Mouse (Mus musculus): ENCODE results near the gene Olfr523.

The Olfr523 gene

DNA sequence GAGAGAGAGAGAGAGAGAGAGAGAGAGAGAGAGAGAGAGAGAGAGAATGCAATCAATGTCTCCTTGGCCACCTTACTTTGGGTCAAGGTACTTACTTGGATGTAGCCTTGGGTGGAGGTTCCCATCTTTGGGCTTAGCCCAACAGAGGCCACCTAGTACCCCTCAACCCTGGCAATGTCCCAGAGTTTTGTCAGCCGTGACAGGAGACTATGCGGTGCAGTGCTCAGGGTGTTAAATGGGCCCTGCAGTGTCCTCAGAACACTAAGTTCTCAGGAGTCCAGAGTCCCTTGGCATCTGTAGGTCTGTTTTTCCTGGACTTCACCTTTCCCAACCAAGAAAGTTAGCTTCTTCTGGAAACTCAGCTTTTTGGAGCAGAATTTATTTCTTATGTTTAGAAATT lies 6.2 kb downstream of the Olfr523 start:
- ATAC-seq (ENCODE audit: low TSS enrichment) = no peak

DNA sequence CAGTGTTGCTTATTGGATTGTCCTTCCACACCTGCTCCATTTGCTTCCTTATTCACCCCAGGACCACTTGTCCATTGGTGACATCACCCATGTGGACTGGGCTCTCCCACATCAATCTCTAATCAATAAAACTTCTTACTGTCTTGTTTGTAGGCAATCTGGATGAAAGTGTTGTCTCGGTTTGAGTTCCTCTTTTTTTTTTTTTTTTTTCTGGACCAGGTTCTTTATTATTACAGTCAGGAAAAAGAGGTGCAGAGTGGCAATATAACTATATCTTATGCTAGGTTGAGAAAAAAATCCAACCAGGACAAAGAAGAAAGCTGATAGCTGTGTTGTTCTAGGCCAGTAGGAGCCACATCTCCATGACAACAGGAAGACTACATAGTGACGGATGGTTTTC lies 7.7 kb downstream of the Olfr523 start:
- no peak for ATAC-seq (ENCODE audit: low TSS enrichment)

- no peak for ATAC-seq (ENCODE audit: low TSS enrichment)
Measured at GRCm38 (mm10) chr7:140184206-140184605, 11.2 kb downstream of the Olfr523 start.

DNA sequence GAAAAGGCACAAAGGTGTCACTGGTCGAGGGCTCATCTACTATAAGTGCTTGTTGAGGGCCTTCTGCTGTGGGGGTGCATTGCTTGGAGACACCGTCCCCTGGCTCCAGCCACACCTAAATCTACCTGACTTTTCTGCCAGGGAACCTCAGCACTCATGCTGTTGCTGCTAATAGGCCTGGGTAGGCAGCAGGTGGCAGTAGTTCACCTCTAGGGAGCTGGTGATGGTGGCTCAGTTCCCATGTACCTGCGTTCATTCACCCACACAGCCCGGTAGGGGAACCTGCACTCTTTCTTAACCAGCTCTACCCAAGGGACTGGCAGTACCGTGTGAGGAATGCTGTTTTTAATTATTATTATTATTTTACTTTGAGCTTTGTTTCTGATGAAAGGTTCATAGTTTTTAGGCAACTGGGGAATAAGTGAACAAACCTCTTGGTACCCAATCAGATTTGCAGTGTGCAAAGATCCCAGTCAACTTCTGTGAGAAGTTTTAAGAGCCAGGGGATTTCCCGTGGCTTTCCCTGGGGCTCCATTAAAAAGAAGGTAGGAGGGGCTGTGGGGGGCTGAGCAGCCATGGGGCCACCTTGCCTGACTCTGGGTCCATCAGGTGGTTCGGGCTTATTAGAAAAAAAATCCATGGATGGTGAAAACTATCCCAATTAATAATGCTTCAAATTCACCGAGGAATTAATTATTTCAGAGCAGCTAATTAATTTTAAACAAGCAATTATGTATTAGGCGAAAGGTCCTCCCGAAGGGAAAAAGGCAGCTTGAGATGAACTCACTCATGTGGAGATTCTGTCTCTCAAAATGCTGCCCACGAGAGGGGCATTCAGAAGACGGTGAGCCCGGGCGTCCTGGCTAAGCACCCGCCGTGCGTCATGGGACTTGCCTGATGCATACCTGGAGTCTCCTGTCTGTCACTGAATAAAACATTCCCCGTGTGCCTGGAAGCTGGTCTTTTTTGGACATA lies 13.9 kb downstream of the Olfr523 start:
- peak; percentile 69; the same call in 1 of the 2 replicates for ATAC-seq (ENCODE audit: low TSS enrichment)

DNA sequence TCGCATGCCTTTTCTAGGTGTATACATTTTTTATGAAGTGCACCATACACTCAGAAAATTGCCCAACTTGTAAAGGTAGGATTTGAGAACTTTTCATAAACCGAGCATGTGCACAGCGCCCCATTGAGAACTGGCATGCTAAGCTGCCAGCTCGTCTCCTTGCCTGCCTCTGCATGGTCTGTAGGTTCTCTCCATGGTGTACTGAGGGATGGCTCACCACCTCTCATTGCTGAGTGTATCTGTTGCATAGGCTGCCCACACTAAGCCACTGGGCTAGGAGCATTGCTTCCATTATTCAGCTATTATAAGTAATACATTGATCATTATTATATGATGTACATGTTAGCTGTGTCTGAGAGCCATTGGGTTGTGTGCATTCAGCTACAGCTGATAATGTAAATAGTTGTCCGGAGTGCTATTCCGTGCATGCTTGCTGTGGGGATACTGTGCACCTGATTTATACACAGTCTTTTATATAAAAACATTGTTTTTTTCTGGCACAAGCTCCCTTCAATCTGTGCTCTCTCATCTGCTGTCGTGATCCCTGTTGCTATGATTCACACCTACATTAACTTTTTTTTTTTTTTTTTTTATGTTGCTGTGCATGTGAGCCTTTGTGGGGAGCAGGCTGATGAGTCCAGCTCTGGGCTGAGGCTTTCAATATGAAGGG lies 14.8 kb downstream of the Olfr523 start:
- ATAC-seq (ENCODE audit: low TSS enrichment) = peak; percentile 52

GRCm38 (mm10) chr7:140188391-140189328 lies 15.6 kb downstream of the Olfr523 start:
- no peak for ATAC-seq (ENCODE audit: low TSS enrichment)

GRCm38 (mm10) chr7:140190435-140190834 lies 17.4 kb downstream of the Olfr523 start:
- no peak for ATAC-seq (ENCODE audit: low TSS enrichment)

DNA sequence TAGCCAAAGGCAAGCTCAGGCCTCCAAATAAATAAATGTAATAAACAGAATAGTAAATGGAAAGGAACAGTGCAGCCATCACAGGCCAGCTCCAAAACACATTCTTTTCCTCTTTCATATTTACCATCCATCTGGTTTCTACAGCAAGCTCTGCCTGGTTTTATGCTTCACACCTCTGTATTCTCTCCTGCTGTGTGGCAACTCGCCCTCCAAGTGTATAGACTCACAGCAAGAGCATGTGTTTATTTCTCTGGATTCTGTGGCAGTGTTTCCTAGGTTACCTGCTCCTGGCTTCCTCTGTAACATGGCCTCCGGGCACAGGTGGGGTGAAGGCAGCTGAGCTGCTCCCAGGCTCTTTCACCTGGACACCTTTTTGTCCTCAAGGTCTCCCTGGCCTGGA lies 19.4 kb downstream of the Olfr523 start:
- ATAC-seq (ENCODE audit: low TSS enrichment) = no peak

DNA sequence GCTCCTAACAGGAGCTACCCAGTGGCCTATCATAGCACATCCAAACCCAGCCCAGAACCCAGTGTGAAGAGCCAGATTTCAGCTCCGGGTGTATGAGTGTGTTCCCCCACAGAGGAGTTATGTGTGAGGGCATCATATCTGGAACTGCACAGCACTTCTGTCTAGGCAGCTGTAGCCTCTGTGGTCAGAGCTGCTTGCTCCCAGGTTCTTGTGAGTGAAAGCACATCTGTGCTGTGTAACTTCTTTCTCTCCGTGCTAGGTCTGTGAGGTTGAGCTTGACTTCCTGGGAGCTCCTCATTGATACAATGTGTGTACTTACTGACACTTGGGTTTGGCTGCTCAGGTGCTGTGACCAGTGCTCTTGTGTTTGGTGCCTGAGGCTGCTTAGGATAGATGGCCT lies 19.8 kb downstream of the Olfr523 start:
- no peak for ATAC-seq (ENCODE audit: low TSS enrichment)

GRCm38 (mm10) chr7:140194031-140194430 lies 21.0 kb downstream of the Olfr523 start:
- ATAC-seq (ENCODE audit: low TSS enrichment) = peak; percentile 64; the same call in 1 of the 2 replicates

GRCm38 (mm10) chr7:140196002-140196401 lies 23.0 kb downstream of the Olfr523 start:
- no peak for ATAC-seq (ENCODE audit: low TSS enrichment)

DNA sequence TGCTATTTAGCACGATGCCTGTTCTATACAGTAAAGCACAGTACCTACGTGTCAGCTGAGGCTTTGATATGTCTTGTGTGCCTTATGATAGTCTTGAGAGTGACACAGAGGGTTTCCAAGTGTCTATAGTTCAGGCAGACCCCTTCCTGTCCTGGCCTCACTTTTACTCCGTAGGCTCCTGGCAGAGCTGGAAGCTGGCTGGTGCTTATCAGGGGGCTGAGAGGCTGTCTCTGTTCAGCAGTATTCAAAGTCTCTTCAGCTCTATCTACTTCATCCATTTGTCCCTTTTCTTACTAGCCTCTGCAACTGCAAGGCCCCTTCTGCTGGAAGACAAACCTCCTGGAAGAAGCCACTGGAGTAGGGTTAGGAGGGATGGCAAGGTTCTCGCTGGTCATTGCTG lies 28.1 kb downstream of the Olfr523 start:
- no peak for ATAC-seq (ENCODE audit: low TSS enrichment)

GRCm38 (mm10) chr7:140205864-140206263 lies 32.8 kb downstream of the Olfr523 start, which contains the start of gene Olfr524:
Gene Olfr524 (minus strand): TSS chr7:140205964.
- ATAC-seq (ENCODE audit: low TSS enrichment) = no peak

DNA sequence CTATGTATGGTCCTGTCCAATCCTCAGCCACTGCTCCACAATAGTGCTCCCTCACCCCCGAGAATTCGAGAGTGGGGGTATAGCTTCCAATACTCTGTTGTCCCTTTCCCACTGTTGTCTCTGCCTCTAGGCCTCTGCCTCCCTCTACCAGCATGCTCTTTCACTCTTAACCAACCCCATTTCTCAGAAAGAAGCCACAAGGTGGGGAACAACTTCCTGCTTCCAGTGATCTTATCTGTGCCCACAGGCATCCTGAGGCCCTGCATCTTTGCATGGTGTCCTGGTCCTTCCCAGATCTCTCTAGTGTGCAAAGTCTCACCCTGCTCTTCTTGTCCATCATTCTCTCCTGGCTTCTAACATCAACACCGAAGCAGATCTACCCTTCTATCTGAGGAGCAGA lies 33.9 kb downstream of the Olfr523 start:
- no peak for ATAC-seq (ENCODE audit: low TSS enrichment)

DNA sequence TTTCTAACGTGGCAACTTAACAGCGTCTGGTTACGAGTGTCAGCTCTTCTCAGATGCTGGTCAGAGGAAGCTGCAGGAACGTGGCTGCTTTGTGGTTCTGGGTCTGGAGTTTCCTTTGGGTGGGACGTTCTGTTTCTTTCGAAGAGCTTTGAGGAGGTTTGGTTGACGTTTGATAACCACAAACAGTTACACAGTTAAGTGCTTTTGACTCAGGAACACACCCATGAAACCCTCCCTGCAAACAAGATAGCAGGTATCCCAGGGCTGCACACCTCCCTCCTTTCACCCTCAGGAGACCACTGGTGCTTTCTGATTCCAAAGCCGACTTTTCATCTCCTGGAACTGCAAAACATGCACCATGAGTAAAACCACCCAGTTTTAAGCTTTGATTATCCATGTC lies 35.1 kb downstream of the Olfr523 start:
- ATAC-seq (ENCODE audit: low TSS enrichment) = no peak

DNA sequence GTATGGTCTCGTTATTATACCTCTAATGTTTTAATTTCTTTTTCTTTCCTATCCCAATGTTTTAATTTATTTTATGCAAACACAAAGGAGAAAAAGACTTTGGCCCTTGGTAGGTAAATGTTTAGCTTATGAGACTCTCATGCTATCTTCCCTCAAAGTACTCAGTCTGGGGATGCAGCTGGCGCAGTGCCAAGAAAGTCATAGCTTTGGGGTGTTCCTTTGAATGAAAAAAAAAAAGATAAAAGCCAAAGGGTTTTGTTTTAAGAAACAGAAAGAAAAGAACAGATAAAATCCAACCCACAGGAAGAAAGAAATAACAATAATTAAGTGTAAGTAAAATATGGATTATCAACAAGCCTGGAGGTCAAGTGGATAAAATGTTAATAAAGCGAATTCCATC lies 35.7 kb downstream of the Olfr523 start:
- no peak for ATAC-seq (ENCODE audit: low TSS enrichment)

- no peak for ATAC-seq (ENCODE audit: low TSS enrichment)
Measured at GRCm38 (mm10) chr7:140213841-140214240, 40.8 kb downstream of the Olfr523 start.

GRCm38 (mm10) chr7:140217967-140218366 lies 45.0 kb downstream of the Olfr523 start, which contains the start of gene Cd163l1:
Gene Cd163l1 (plus strand): TSS chr7:140218267.
- no peak for ATAC-seq (ENCODE audit: low TSS enrichment)

DNA sequence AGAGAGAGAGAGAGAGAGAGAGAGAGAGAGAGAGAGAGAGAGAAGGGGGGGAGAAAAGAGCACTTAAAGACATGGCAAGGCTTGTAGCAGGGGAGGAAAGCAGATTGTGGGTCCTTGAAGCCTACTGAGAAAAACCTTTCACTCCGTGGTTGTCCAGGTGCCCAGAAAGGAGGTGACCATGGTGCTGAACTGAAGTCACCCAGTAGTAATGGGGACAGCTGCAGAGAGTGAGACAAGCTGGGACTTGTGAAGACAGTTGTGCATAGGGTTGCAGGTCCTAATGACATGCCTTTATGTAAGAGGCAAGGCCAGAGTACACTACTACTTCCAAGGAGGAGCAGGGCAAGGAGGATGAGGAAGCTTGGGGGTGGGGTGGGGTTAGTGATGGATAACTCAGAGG lies 46.3 kb downstream of the Olfr523 start:
- no peak for ATAC-seq (ENCODE audit: low TSS enrichment)

DNA sequence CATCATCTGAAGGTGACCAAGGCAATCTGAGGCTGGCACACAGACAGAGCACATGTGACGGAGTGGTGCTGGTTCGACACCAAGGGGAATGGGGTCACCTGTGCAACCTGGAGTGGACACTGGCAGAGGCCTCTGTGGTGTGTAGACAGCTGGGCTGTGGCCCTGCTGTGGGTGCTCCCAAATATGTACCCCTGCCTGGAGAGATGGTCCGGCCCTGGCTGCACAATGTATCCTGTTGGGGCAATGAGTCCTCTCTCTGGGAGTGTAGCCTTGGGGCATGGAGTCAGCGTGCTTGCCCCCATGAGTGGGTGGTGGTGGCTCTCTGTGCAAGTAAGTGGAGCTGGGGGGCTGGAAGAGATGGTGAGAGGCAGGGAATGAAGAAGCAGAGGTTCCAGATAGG lies 47.4 kb downstream of the Olfr523 start:
- no peak for ATAC-seq (ENCODE audit: low TSS enrichment)

GRCm38 (mm10) chr7:140224209-140224608 lies 51.2 kb downstream of the Olfr523 start:
- ATAC-seq (ENCODE audit: low TSS enrichment) = no peak

Data from frontal cortex, adult (tissue).